Mouse (Mus musculus): ENCODE measurements around the gene Actr3b. TPM values are rescaled to one million over a fixed set of nuclear protein-coding genes. Genes with fewer than 3 reads are reported as not detected.

Actr3b gene
- polyA plus RNA-seq, 1 experiment from 2014 or later, result 2.4 TPM

DNA sequence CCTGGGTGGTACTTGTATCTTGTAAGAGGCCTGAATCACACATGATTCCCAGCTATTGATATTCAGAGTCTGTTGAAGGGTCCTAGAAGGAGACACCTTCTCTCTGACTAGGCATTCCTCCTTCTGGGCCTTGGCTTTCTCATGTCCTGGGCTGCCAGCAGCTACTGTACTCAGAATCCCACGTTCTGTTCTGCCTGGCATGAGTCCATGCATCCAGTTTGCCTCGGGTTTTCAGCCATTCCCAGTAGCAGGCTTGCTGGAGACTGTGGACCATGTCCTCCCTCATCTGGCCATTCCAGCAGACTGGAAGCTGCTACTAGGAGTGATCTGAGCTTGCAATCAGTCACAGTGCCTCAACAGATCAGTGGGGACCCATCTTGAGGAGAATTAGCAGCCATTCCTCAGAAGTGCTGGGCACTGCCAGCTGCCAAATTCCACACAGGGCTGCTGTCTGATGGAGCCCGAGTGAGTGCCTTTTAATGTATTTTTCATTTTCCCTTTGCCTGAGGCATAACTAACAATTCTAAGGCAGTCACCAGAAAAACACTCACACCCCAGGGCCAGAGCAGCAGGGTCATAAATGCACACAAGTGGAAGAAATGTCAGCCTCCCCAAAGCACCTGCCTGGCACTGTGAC lies 130.1 kb downstream of the Actr3b start:
- H3K9me3 ChIP-seq (ENCODE audit: control insufficient read depth, low read length), result peaks cover 1% of the 10 kb centered on the region; the same call in 1 of the 2 replicates
- no peaks in the 10 kb centered on the region for H3K27me3 ChIP-seq (replicated peaks; ENCODE audit: control insufficient read depth, insufficient read depth, low read length)
- 45% methylated on average over 3 of the region's 3 CpGs for WGBS
- ATAC-seq (replicated peaks; ENCODE audit: low FRiP score), result no peak
- no peaks in the 10 kb centered on the region for H3K36me3 ChIP-seq (ENCODE audit: control insufficient read depth, insufficient read depth, low read length)
- H3K4me3 ChIP-seq (ENCODE audit: low read depth, low read length), result no peak overlapping the region
- no peak overlapping the region for H3K9ac ChIP-seq (ENCODE audit: low read depth, low read length)
- H3K4me1 ChIP-seq (replicated peaks; ENCODE audit: control insufficient read depth, insufficient read depth, low read length), result no peaks in the 10 kb centered on the region
- no peak for DNase-seq (ENCODE audit: low spot score)
- H3K4me2 ChIP-seq, result no peak overlapping the region
- H3K27ac ChIP-seq (ENCODE audit: low read depth, low read length), result no peak overlapping the region

DNA sequence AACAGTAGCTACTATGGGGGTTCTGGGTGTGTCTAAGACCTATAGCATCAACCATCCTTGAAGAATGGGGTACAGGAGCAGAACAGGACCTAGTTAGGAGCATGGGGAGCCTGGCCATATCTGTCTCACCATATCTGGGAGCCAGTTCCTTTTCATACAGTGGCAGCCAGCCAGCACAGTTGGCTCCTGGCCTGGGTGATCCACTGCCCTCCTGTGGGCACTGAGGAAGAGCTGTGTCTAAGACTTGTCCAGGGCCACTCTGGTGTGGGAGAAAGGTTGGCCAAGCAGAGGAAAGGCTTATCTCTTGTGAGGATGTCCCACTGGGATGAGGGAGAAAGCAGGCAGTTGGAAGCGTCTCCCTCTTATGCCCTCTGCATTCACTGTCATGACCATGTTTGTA lies 131.5 kb downstream of the Actr3b start:
- no peaks in the 10 kb centered on the region for H3K27me3 ChIP-seq (replicated peaks; ENCODE audit: control insufficient read depth, insufficient read depth, low read length)
- no peaks in the 10 kb centered on the region for H3K9me3 ChIP-seq (ENCODE audit: control insufficient read depth, low read length)
- no peaks in the 10 kb centered on the region for H3K36me3 ChIP-seq (ENCODE audit: control insufficient read depth, insufficient read depth, low read length)
- no peak overlapping the region for H3K27ac ChIP-seq (ENCODE audit: low read depth, low read length)
- H3K4me3 ChIP-seq (ENCODE audit: low read depth, low read length), result no peak overlapping the region
- ATAC-seq (replicated peaks; ENCODE audit: low FRiP score) (no peak), DNase-seq (ENCODE audit: low spot score) (no peak)
- no peak overlapping the region for H3K9ac ChIP-seq (ENCODE audit: low read depth, low read length)
- WGBS, result 67% methylated on average over 1 of the region's 1 CpGs
- H3K4me2 ChIP-seq, result no peak overlapping the region
- H3K4me1 ChIP-seq (replicated peaks; ENCODE audit: control insufficient read depth, insufficient read depth, low read length), result no peaks in the 10 kb centered on the region

Other genes starting within 250 kb of the Actr3b start
- gene Cct8l1, start 243.9 kb upstream of the Actr3b start, polyA plus RNA-seq (2014; fragmentation: Nextera tagmentation; extraction: Ambion mirVana), result not detected in 2 replicates
- gene Xrcc2, start 54.2 kb upstream of the Actr3b start, polyA plus RNA-seq (2014; fragmentation: Nextera tagmentation; extraction: Ambion mirVana), result 12.5 and 13.6 TPM in 2 replicates
- not detected in 2 replicates for gene Gm21663, start 182.4 kb downstream of the Actr3b start, polyA plus RNA-seq (2014; fragmentation: Nextera tagmentation; extraction: Ambion mirVana)
- not detected in 2 replicates for gene Gm21671, start 194.4 kb downstream of the Actr3b start, polyA plus RNA-seq (2014; fragmentation: Nextera tagmentation; extraction: Ambion mirVana)
- gene Gm21680, start 212.7 kb downstream of the Actr3b start, polyA plus RNA-seq (2014; fragmentation: Nextera tagmentation; extraction: Ambion mirVana), result 0.17 TPM in 1 of 2 replicates, not detected in the other
- 0.07 TPM in 1 of 2 replicates, not detected in the other for gene Gm21698, start 228.7 kb downstream of the Actr3b start, polyA plus RNA-seq (2014; fragmentation: Nextera tagmentation; extraction: Ambion mirVana)
- not detected in 2 replicates for gene Gm1979, start 244.8 kb downstream of the Actr3b start, polyA plus RNA-seq (2014; fragmentation: Nextera tagmentation; extraction: Ambion mirVana)